Mouse (Mus musculus) small intestine, adult 2 months (tissue): Measurements from ENCODE around the gene Clps.

Experiments
- CTCF ChIP-seq: fragments of 200-500 bp; IDR thresholded peaks from 2 replicates; pipeline ENCODE4 v1.5.1; 2012; ENCODE audit warnings: low read depth, mild to moderate bottlenecking, control low read depth, inconsistent platforms, low read length, moderate library complexity, mixed read lengths; ENCODE audit not compliant: insufficient replicate concordance, insufficient read length; ENCODE audit errors: extremely low read depth
- POLR2A ChIP-seq: fragments of 200-500 bp; IDR thresholded peaks from 2 replicates; pipeline ENCODE4 v1.6.1; 2012; ENCODE audit warnings: low read depth, mild to moderate bottlenecking, control low read depth, inconsistent platforms, low read length, moderate library complexity

- TF ChIP-seq POLR2A (peak; percentile 52), CTCF (no peak)
Measured at GRCm38 (mm10) chr17:28517956-28518614, 42.5 kb downstream of the Clps start.
